Mouse (Mus musculus) CH12.LX (cell line): ENCODE measurements at regions not wholly inside any gene's neighbourhood (a gene's known extent, or its start where the extent isn't known, plus 50 kb on each side); places are given as distances from the start of the nearest gene placed in this dataset.

Experiments used
- DNase-seq: peaks from one replicate; pipeline ENCODE4 v3.0.0-alpha.2; 2013; ENCODE audit errors: extremely low read depth
- H3K27ac ChIP-seq: 2 replicates; pipeline ENCODE4 v1.5.1; 2012; ENCODE audit warnings: low read depth, mild to moderate bottlenecking, control low read depth, moderate library complexity; ENCODE audit not compliant: insufficient read depth
- H3K27me3 ChIP-seq: replicated peaks from 2 replicates; pipeline ENCODE3; 2012; ENCODE audit warnings: inconsistent platforms
- H3K36me3 ChIP-seq, 2 experiments: replicated peaks in 1 of 2; 2 replicates each; pipeline versions ENCODE3 to v1.6.1; 2012; ENCODE audit warnings: inconsistent platforms in 1 of 2, low read length in 1 of 2, mild to moderate bottlenecking in 1 of 2, mixed read lengths in 1 of 2, moderate library complexity in 1 of 2; ENCODE audit not compliant: control insufficient read depth in 1 of 2, insufficient read depth in 1 of 2
- H3K4me1 ChIP-seq, 2 experiments: 2 replicates each; pipeline ENCODE4 v1.6.1; 2012; ENCODE audit warnings: inconsistent platforms in 1 of 2, moderate library complexity in 1 of 2; ENCODE audit not compliant: insufficient read depth in 2 of 2, control insufficient read depth in 1 of 2
- H3K4me2 ChIP-seq: 2 replicates; pipeline ENCODE4 v1.6.1; 2012; ENCODE audit warnings: low read depth, mild to moderate bottlenecking, control low read depth; ENCODE audit not compliant: poor library complexity, insufficient read depth, severe bottlenecking
- H3K4me3 ChIP-seq, 3 experiments: fragments of 150-350 bp in 1 of 3; sonication (generic) in 1 of 3; replicated peaks in 1 of 3; 2 replicates each; pipeline versions ENCODE3 to v1.5.1; 2011 to 2012; ENCODE audit warnings: low read depth in 2 of 3, low read length in 2 of 3, mild to moderate bottlenecking in 2 of 3, moderate library complexity in 2 of 3, control low read depth in 1 of 3, improper control_type of control experiment in 1 of 3, inconsistent platforms in 1 of 3, mixed read lengths in 1 of 3; ENCODE audit not compliant: poor library complexity in 1 of 3
- H3K79me2 ChIP-seq: replicated peaks from 2 replicates; pipeline ENCODE4 v1.6.1; 2012; ENCODE audit warnings: mild to moderate bottlenecking, moderate library complexity; ENCODE audit not compliant: control insufficient read depth, poor library complexity, insufficient read depth, severe bottlenecking; ENCODE audit errors: extremely low read depth
- H3K9ac ChIP-seq: 2 replicates; pipeline ENCODE4 v1.6.1; 2012; ENCODE audit warnings: low read depth, mild to moderate bottlenecking, control low read depth, moderate library complexity; ENCODE audit not compliant: insufficient read depth
- H3K9me3 ChIP-seq: replicated peaks from 2 replicates; pipeline ENCODE3; 2012; ENCODE audit warnings: low read length, inconsistent platforms, mixed read lengths
- ETS1 ChIP-seq: conservative IDR thresholded peaks from 2 replicates; pipeline ENCODE4 v1.6.1; 2012; ENCODE audit warnings: low read depth, mild to moderate bottlenecking, inconsistent platforms, low read length, improper control_type of control experiment, moderate library complexity
- MAX ChIP-seq: IDR thresholded peaks from 2 replicates; pipeline ENCODE4 v1.6.1; 2011; ENCODE audit warnings: low read length, improper control_type of control experiment
- PAX5 ChIP-seq: IDR thresholded peaks from 2 replicates; pipeline ENCODE4 v1.6.1; 2012; ENCODE audit warnings: low read length, inconsistent platforms, mixed read lengths
- dilution Hi-C: fragments of 300-500 bp; cut with MboI; formaldehyde crosslinking; loops from 2 replicates; pipeline ENCODE4 v1.14.3; 2020; ENCODE audit warnings: low sequenced_read_pairs; ENCODE audit not compliant: extremely low pct_unique_long_range_greater_than_20kb, extremely low pct_ligation_motif_present
- in situ Hi-C: fragments of 300-500 bp; cut with MboI; formaldehyde crosslinking; loops from 3 replicates; pipeline ENCODE4 v1.14.3; 2019; ENCODE audit warnings: low sequenced_read_pairs, low pct_ligation_motif_present, low pct_unique_long_range_greater_than_20kb, mixed read lengths

DNA sequence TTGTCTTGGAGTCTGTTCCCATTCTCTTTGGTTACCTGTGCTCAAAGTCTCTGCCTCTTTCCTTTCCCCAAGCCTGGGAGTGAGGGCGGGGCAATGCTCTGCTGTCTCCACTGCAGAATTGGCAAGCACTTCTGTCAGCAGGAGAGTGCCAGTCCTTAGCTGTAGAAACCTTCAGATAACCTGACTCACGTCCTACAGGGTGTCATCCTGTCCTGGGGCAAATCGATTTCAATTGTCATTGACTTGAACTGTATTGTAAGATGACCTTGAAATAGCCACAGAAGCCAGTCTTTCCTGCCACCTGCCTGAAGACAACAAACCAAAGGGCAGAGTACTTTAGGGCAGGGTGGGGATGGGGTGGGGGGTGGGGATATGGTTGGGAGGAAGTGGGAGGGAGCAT lies 1303.8 kb downstream of the Synb start:
- Histone ChIP-seq H3K4me2 (no peak overlapping the region), H3K27ac (no peak overlapping the region), H3K9ac (no peak overlapping the region), H3K4me1 (peaks cover 0 to 4% of the 10 kb centered on the region in 2 experiments; a peak in 1 of 4 replicates), H3K79me2 (no peaks in the 10 kb centered on the region), H3K36me3 (no peaks in the 10 kb centered on the region), H3K9me3 (peaks cover 3% of the 10 kb centered on the region), H3K4me3 (no peak overlapping the region), H3K27me3 (no peaks in the 10 kb centered on the region)
- in situ Hi-C loops (loop anchor here (10.0 kb wide), 3 partner anchors 75 to 505 kb away; no protein-coding TSS in a partner anchor), dilution Hi-C loops (no loop called here)
- DNase-seq: no peak
- TF ChIP-seq ETS1 (no peak), PAX5 (no peak), MAX (no peak)
